Mouse (Mus musculus): ENCODE measurements around the gene F7. TPM values are rescaled to one million over a fixed set of nuclear protein-coding genes. Genes with fewer than 3 reads are reported as not detected.
"Not testable (repeated sequence)": the region's sequence is repeated elsewhere in the genome, so short reads cannot be mapped to it uniquely, and the experiment has no call there.

The F7 gene
- polyA plus RNA-seq, 1 experiment from 2014 or later = 0.10 TPM

DNA sequence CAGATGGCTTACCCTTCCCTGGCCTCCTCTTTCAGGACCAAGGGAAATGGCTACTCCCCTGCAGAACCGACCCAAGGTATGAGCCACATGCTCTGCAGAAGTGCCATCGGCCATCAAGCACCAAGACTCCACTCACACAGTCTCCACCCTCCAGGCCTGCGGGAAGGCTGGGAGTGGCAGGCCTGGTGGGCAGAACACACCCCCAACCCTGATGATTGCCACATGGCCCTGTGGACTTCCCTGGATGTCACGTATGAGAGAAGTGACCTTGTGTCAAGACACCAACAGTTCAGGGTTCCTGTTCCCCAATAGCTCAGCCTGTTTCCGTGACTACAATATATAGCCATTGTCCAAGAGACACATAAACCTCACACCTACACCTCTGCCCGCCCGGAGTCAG lies 11.2 kb downstream of the F7 start, which contains the start of gene F10:
TSS of gene F10 (plus strand) at position 294 of the 400 bp plus-strand sequence.
- Histone ChIP-seq H3K27ac (no peak within 1 kb of the TSS), H3K9ac (no peak within 1 kb of the TSS), H3K9me3 (no peaks in the 10 kb centered on the region), H3K4me2 (replicated peaks) (no peak within 1 kb of the TSS), H3K36me3 (no peaks in the 10 kb centered on the region), H3K4me1 (no peaks in the 10 kb centered on the region), H3K4me3 (no peak within 1 kb of the TSS), H3K27me3 (replicated peaks) (no peaks in the 10 kb centered on the region)
- 71% methylated on average over 7 of the region's 7 CpGs for WGBS
- ATAC-seq (ENCODE audit: low FRiP score, low read depth) = no peak

GRCm38 (mm10) chr8:13037569-13037968 lies 11.7 kb downstream of the F7 start:
- H3K27me3 ChIP-seq (replicated peaks) = no peaks in the 10 kb centered on the region
- no peak overlapping the region for H3K27ac ChIP-seq
- ATAC-seq (ENCODE audit: low FRiP score, low read depth) = no peak
- H3K36me3 ChIP-seq = no peaks in the 10 kb centered on the region
- no peak overlapping the region for H3K4me3 ChIP-seq
- H3K4me2 ChIP-seq (replicated peaks) = no peak overlapping the region
- H3K4me1 ChIP-seq = no peaks in the 10 kb centered on the region
- no peaks in the 10 kb centered on the region for H3K9me3 ChIP-seq
- WGBS = 51% methylated on average over 5 of the region's 5 CpGs
- no peak overlapping the region for H3K9ac ChIP-seq

DNA sequence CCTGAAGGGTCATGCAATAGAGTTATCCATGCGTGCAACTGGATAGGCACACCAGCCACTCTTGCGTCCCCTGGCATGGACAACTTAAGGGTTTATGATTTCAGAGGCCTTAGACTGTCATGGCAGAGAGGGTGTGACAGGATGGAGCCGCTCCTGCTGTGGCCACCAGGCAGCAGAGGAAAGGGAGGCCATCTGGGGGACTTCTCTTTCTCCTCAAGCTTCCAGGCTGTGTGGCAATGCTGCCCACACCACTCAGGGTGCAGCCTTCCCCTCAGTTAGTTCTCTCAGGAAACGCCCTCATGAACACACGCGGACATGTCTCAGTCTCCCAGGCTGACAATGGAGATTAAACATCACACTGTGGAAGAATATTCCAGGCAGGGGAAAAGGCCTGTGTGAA lies 13.2 kb downstream of the F7 start:
- Histone ChIP-seq H3K9ac (no peak overlapping the region), H3K4me3 (no peak overlapping the region), H3K27ac (no peak overlapping the region), H3K4me1 (no peaks in the 10 kb centered on the region), H3K36me3 (no peaks in the 10 kb centered on the region), H3K27me3 (replicated peaks) (no peaks in the 10 kb centered on the region), H3K9me3 (no peaks in the 10 kb centered on the region), H3K4me2 (replicated peaks) (no peak overlapping the region)
- 90% methylated on average over 6 of the region's 6 CpGs for WGBS
- ATAC-seq (ENCODE audit: low FRiP score, low read depth) = no peak

- no peak for ATAC-seq (ENCODE audit: low FRiP score, low read depth)
- Histone ChIP-seq H3K9ac (no peak overlapping the region), H3K4me2 (replicated peaks) (no peak overlapping the region), H3K27me3 (replicated peaks) (no peaks in the 10 kb centered on the region), H3K4me3 (no peak overlapping the region), H3K36me3 (no peaks in the 10 kb centered on the region), H3K9me3 (no peaks in the 10 kb centered on the region), H3K27ac (no peak overlapping the region), H3K4me1 (no peaks in the 10 kb centered on the region)
- WGBS = 85% methylated on average over 4 of the region's 4 CpGs
These were observed 15.6 kb downstream of the F7 start for GRCm38 (mm10) chr8:13041459-13041858.

DNA sequence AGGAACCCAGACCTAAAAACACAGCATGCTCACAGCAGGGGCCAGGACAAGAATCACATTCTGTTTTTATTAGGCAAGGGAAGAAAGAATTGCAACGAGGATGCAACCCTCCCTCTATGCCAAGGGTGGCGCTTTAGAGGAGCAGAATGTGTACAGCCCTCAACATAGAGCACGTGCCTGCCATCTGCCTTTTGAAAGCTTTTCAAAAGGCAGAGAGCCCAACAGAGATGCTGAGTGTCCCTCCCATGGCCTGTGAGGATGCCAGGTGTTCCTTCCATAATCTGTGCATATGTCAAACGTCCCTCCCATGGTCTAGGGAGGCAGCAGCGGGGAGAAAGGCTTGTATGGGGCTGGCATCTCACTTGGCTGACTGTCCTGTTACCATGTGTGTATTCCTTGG lies 21.8 kb downstream of the F7 start:
- ATAC-seq (ENCODE audit: low FRiP score, low read depth) = no peak
- WGBS = 56% methylated on average over 5 of the region's 5 CpGs
- no peaks in the 10 kb centered on the region for H3K36me3 ChIP-seq

GRCm38 (mm10) chr8:13050550-13050949 lies 24.7 kb downstream of the F7 start:
- WGBS = 84% methylated on average over 10 of the region's 10 CpGs
- Histone ChIP-seq H3K36me3 (no peaks in the 10 kb centered on the region), H3K4me2 (replicated peaks) (no peak overlapping the region), H3K27me3 (replicated peaks) (no peaks in the 10 kb centered on the region), H3K9me3 (no peaks in the 10 kb centered on the region), H3K4me1 (no peaks in the 10 kb centered on the region), H3K4me3 (no peak overlapping the region), H3K9ac (no peak overlapping the region), H3K27ac (no peak overlapping the region)
- ATAC-seq (ENCODE audit: low FRiP score, low read depth) = no peak

More for the DNA sequence above, 21.8 kb downstream of the F7 start:
- Histone ChIP-seq H3K4me3 (no peak overlapping the region), H3K4me2 (replicated peaks) (no peak overlapping the region), H3K9ac (no peak overlapping the region), H3K27ac (no peak overlapping the region), H3K4me1 (no peaks in the 10 kb centered on the region), H3K9me3 (no peaks in the 10 kb centered on the region), H3K27me3 (replicated peaks) (no peaks in the 10 kb centered on the region)

DNA sequence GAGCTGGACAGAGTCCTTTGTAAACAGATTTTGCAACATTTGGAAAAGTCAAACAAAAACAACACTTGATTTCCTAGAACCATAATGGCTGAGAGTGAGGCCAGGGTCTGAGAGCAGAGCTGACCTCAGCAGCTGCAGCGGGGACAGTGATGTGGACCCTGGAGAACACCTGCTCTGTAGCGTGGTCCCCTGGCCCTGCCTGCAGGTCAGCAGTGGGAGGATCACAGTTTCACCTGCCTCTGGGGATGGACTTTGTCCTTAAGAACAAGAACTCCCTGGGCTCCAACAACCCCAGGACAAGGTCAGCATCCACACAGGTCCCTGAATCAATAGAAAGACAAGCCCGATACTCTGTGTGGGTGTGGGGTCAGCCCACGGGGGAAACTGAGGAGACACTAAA lies 31.5 kb downstream of the F7 start:
- 88% methylated on average over 4 of the region's 4 CpGs for WGBS
- no peak overlapping the region for H3K27ac ChIP-seq
- no peak for ATAC-seq (ENCODE audit: low FRiP score, low read depth)
- no peak overlapping the region for H3K4me2 ChIP-seq (replicated peaks)
- H3K9ac ChIP-seq = no peak overlapping the region
- no peak overlapping the region for H3K4me3 ChIP-seq
- no peaks in the 10 kb centered on the region for H3K9me3 ChIP-seq
- no peaks in the 10 kb centered on the region for H3K4me1 ChIP-seq
- H3K27me3 ChIP-seq (replicated peaks) = no peaks in the 10 kb centered on the region
- no peaks in the 10 kb centered on the region for H3K36me3 ChIP-seq

- Histone ChIP-seq H3K27me3 (replicated peaks) (no peaks in the 10 kb centered on the region), H3K4me2 (replicated peaks) (no peak within 1 kb of the TSS), H3K36me3 (no peaks in the 10 kb centered on the region), H3K4me3 (no peak within 1 kb of the TSS), H3K9me3 (no peaks in the 10 kb centered on the region), H3K4me1 (no peaks in the 10 kb centered on the region), H3K9ac (no peak within 1 kb of the TSS), H3K27ac (no peak within 1 kb of the TSS)
- WGBS = 84% methylated on average over 17 of the region's 17 CpGs
- no peak for ATAC-seq (ENCODE audit: low FRiP score, low read depth)
These were observed 34.8 kb downstream of the F7 start, which contains the start of gene Proz for GRCm38 (mm10) chr8:13060441-13061150. Gene Proz, plus strand, starts transcription at chr8:13060914.

DNA sequence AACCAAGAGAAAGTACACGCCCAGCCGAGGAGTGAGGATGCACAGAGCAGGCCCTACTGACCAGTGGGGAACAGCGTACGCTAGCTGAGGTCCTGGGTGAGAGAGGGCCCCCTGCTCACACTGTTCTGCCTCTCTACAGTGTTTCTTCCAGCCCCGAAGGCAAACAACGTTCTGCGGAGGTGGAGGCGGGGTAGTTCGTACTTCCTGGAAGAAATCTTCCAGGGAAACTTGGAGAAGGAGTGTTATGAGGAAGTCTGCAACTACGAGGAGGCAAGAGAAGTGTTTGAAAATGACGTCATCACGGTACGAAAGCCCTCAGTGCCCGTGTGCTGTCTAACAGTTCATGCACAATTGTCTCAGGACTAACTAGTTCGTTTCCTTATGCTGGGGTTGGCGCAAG lies 37.3 kb downstream of the F7 start:
- Histone ChIP-seq H3K4me2 (replicated peaks) (no peak overlapping the region), H3K4me1 (no peaks in the 10 kb centered on the region), H3K9ac (no peak overlapping the region), H3K27ac (no peak overlapping the region), H3K27me3 (replicated peaks) (no peaks in the 10 kb centered on the region), H3K4me3 (no peak overlapping the region), H3K36me3 (no peaks in the 10 kb centered on the region), H3K9me3 (no peaks in the 10 kb centered on the region)
- no peak for ATAC-seq (ENCODE audit: low FRiP score, low read depth)
- WGBS = 83% methylated on average over 16 of the region's 16 CpGs

DNA sequence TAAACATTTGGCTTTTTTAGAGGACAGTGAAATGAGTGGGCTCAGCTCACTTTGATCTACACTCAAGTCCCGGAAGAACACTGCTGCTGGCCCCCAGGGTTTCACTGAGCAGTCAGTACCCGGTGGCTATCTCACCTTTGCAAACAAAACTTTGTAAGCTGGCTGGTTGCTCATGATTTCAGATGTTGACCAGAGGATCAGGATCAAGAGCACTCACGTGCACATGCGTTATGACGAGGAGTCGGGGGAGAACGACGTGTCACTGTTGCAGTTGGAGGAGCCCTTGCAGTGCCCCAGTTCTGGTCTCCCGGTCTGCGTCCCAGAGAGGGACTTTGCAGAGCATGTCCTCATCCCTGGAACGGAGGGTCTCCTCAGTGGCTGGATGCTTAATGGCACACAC lies 47.4 kb downstream of the F7 start:
- WGBS = 93% methylated on average over 11 of the region's 11 CpGs
- Histone ChIP-seq H3K9ac (no peak overlapping the region), H3K36me3 (peaks cover 56% of the 10 kb centered on the region), H3K9me3 (no peaks in the 10 kb centered on the region), H3K27ac (no peak overlapping the region), H3K4me3 (no peak overlapping the region), H3K4me1 (no peaks in the 10 kb centered on the region), H3K4me2 (replicated peaks) (no peak overlapping the region), H3K27me3 (replicated peaks) (no peaks in the 10 kb centered on the region)
- ATAC-seq (ENCODE audit: low FRiP score, low read depth) = no peak

GRCm38 (mm10) chr8:13075044-13075443 lies 49.2 kb downstream of the F7 start:
- WGBS = 94% methylated on average over 8 of the region's 8 CpGs
- Histone ChIP-seq H3K4me1 (no peaks in the 10 kb centered on the region), H3K36me3 (peaks cover 74% of the 10 kb centered on the region), H3K9ac (no peak overlapping the region), H3K27me3 (replicated peaks) (no peaks in the 10 kb centered on the region), H3K9me3 (no peaks in the 10 kb centered on the region), H3K4me3 (no peak overlapping the region), H3K27ac (no peak overlapping the region), H3K4me2 (replicated peaks) (no peak overlapping the region)
- no peak for ATAC-seq (ENCODE audit: low FRiP score, low read depth)

DNA sequence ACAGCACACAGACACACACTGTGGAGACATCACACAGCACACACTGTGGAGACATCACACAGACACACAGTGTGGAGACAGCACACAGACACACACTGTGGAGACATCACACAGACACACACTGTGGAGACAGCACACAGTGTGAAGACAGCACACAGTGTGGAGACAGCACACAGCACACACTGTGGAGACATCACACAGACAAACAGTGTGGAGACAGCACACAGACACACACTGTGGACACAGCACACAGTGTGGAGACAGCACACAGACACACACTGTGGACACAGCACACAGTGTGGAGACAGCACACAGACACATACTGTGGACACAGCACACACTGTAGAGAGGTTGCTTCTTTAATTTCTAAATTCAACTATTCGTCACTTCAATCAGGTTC lies 49.7 kb downstream of the F7 start:
- ATAC-seq (ENCODE audit: low FRiP score, low read depth); H3K9ac ChIP-seq; H3K27ac ChIP-seq; H3K27me3 ChIP-seq (replicated peaks); H3K4me3 ChIP-seq; H3K9me3 ChIP-seq; H3K4me1 ChIP-seq; H3K4me2 ChIP-seq (replicated peaks): not testable (repeated sequence)
- 94% methylated on average over 1 of the region's 1 CpGs for WGBS
- peaks cover 80% of the 10 kb centered on the region for H3K36me3 ChIP-seq

GRCm38 (mm10) chr8:13077542-13077941 lies 51.7 kb downstream of the F7 start:
- Histone ChIP-seq H3K36me3 (peaks cover 99% of the 10 kb centered on the region), H3K4me2 (replicated peaks) (no peak overlapping the region), H3K9me3 (no peaks in the 10 kb centered on the region), H3K4me1 (no peaks in the 10 kb centered on the region), H3K9ac (no peak overlapping the region), H3K27ac (no peak overlapping the region), H3K27me3 (replicated peaks) (no peaks in the 10 kb centered on the region), H3K4me3 (no peak overlapping the region)
- WGBS = 85% methylated on average over 7 of the region's 7 CpGs
- no peak for ATAC-seq (ENCODE audit: low FRiP score, low read depth)

Measured in neural tube, embryonic 12.5 days (tissue).